Mouse (Mus musculus) cerebellum, adult 2 months (tissue): ENCODE results near the gene Lin9.

Experiments
- CTCF ChIP-seq: fragments of 200-500 bp; IDR thresholded peaks from 2 replicates; pipeline ENCODE4 v1.5.1; 2011; ENCODE audit warnings: low read depth, mild to moderate bottlenecking, control low read depth, low read length, moderate library complexity, borderline replicate concordance; ENCODE audit not compliant: insufficient read depth
- POLR2A ChIP-seq: fragments of 200-500 bp; IDR thresholded peaks from 2 replicates; pipeline ENCODE4 v1.6.1; 2011; ENCODE audit warnings: low read length, control low read depth, borderline replicate concordance; ENCODE audit not compliant: insufficient read depth

DNA sequence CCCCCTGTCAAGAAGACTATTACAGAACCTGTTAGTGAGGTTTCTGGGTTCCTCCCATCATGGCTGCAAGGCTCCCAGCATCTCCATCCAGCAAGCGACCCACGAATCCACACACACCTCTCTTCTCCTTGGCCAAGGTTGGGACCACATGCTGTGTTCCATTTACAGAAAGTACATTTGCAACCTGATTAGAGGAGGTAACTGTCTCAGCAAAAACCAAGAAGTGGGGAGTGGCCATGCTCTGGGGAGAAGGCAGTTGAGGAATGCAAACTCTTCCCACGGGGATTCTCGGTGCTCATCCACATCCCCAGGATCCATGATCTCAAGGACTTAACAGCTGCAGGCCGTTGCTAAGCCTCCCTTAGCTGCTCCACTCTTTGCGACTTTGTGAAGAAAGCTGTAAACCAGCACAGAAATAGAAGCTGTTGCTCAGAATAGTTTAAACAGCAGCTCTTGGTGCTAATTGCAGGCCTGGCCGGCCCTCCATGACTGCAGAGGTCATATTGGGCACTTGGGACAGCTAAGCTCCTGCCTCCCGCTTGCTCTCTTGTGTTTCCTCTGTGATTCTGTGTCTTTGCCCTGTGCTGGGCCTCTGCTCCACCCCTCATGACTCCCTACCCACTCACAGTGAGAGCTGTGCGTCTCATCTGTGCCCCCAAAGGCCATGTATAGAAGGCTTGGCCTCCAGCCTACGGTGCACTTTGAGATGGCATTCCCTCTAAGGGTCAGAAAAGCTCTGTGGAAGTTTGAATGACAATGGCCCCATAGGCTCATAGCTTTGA, 34.0 kb upstream of the Lin9 start:
- no peak for TF ChIP-seq POLR2A
- TF ChIP-seq CTCF, result no peak
